ENCODE assay signal across 9 mouse cellular contexts in genomic region chr10:53461070-53461781, GRCm38 (mm10).
DNase-seq lines count a peak whose midpoint lies in the region; ATAC-seq and TF ChIP-seq lines count a peak whose summit lies in the region.
"Had no signal": no experiment of that assay in that cellular context is flagged by ENCODE, and none has a peak within 500 bp of the region (broad histone marks: within the 10 kb centered on the region; RNA-seq: fewer than 3 reads in every experiment).

No protein-coding gene starts in this region.

- intact Hi-C loops in gastrocnemius, postnatal 36 days (cut with DNase I) = no loop called here

- TF ChIP-seq POLR2A in cerebellum, adult 2 months (IDR thresholded peaks at IDR 0.05; ENCODE audit: borderline replicate concordance, insufficient read depth, low read length) = no peak
- TF ChIP-seq POLR2A in liver, adult 2 months (IDR thresholded peaks at IDR 0.05; ENCODE audit: extremely low read depth, insufficient read depth, low read length) = no peak
- no peak for TF ChIP-seq POLR2A in cortical plate, adult 2 months (IDR thresholded peaks at IDR 0.05; ENCODE audit: extremely low read depth, insufficient read depth, low read length)

- no peaks in the 10 kb centered on the region for H3K36me3 ChIP-seq in liver, adult 2 months (ENCODE audit: control insufficient read depth, insufficient read depth, low read length)

- DNase-seq in cerebellum, adult 2 months = no peak
- DNase-seq in cerebellum, adult 18-20 months = no peak
- DNase-seq in liver, adult 2 months (ENCODE audit: extremely low read depth, low read depth, low spot score) = peak; percentile 70
- no peak for DNase-seq in liver
- DNase-seq in gastrocnemius, postnatal 36 days = no peak
- no peak for DNase-seq in cerebellum, postnatal 14 days
- DNase-seq: cerebellum, postnatal 10 days had no signal

- no peak overlapping the region for H3K27ac ChIP-seq in cerebellum, adult 2 months (ENCODE audit: insufficient read depth, low read length)
- H3K27ac ChIP-seq in liver, adult 2 months (replicated peaks; ENCODE audit: insufficient read depth, low read depth, low read length) = no peak overlapping the region
- no peak overlapping the region for H3K27ac ChIP-seq in cortical plate, adult 2 months (ENCODE audit: insufficient read depth, low read length)

- 0 out of 2 replicates have a peak, but pooled peaks have one; percentile 15 for TF ChIP-seq CTCF in cerebellum, adult 2 months (IDR thresholded peaks at IDR 0.05; ENCODE audit: borderline replicate concordance, insufficient read depth, low read depth, low read length)
- TF ChIP-seq CTCF in liver, adult 2 months (IDR thresholded peaks at IDR 0.05; ENCODE audit: low read depth, low read length) = no peak; the same call in 1 of the 2 replicates
- TF ChIP-seq CTCF in cortical plate, adult 2 months (IDR thresholded peaks at IDR 0.05; ENCODE audit: extremely low read depth, insufficient read depth, low read length) = 0 out of 2 replicates have a peak, but pooled peaks have one; percentile 6

- no peaks in the 10 kb centered on the region for H3K4me1 ChIP-seq in cerebellum, adult 2 months (ENCODE audit: control insufficient read depth, insufficient read depth, low read length)
- peaks cover 3% of the 10 kb centered on the region; the same call in 1 of the 2 replicates for H3K4me1 ChIP-seq in liver, adult 2 months (ENCODE audit: control insufficient read depth, insufficient read depth, low read length)
- H3K4me1 ChIP-seq in cortical plate, adult 2 months (ENCODE audit: control insufficient read depth, insufficient read depth, low read length) = peaks cover 3% of the 10 kb centered on the region; the same call in 1 of the 2 replicates

- H3K4me3 ChIP-seq in cerebellum, adult 2 months (replicated peaks; ENCODE audit: insufficient read depth, low read depth, low read length) = no peak overlapping the region
- no peak overlapping the region for H3K4me3 ChIP-seq in liver, adult 2 months (ENCODE audit: insufficient read depth, low read depth, low read length)
- H3K4me3 ChIP-seq in cortical plate, adult 2 months (ENCODE audit: insufficient read depth, low read length) = no peak overlapping the region

- no peaks in the 10 kb centered on the region for H3K27me3 ChIP-seq in cerebellum, adult 2 months (ENCODE audit: control insufficient read depth, insufficient read depth, low read length)
- H3K27me3 ChIP-seq in liver, adult 2 months (ENCODE audit: control insufficient read depth, insufficient read depth, low read length) = no peaks in the 10 kb centered on the region

- ATAC-seq in monocyte, adult 5-6 weeks (replicated peaks; ENCODE audit: insufficient number of reproducible peaks, low FRiP score, low TSS enrichment, poor library complexity, severe bottlenecking) = peak; percentile 66

- WGBS in cerebellum, adult 2 months = 85% methylated on average over 7 of the region's 7 CpGs
- WGBS in liver, adult 2 months = 63% methylated on average over 7 of the region's 7 CpGs

- no peak overlapping the region for H3K9ac ChIP-seq in liver, adult 2 months (ENCODE audit: low read depth, low read length)

- H3K79me2 ChIP-seq in liver, adult 2 months (ENCODE audit: control insufficient read depth, insufficient read depth, low read length) = no peaks in the 10 kb centered on the region
